Mouse (Mus musculus) kidney, postnatal 4 days (tissue): ENCODE measurements around the gene Gm20388.
"Not testable (repeated sequence)": the region's sequence is repeated elsewhere in the genome, so short reads cannot be mapped to it uniquely, and the experiment has no call there.

ENCODE experiments used
- DNase-seq, 2 experiments: peaks; one replicate each; pipeline ENCODE4 v3.0.0; 2021; ENCODE audit warnings: mixed read lengths in 2 of 2

The Gm20388 gene

DNA sequence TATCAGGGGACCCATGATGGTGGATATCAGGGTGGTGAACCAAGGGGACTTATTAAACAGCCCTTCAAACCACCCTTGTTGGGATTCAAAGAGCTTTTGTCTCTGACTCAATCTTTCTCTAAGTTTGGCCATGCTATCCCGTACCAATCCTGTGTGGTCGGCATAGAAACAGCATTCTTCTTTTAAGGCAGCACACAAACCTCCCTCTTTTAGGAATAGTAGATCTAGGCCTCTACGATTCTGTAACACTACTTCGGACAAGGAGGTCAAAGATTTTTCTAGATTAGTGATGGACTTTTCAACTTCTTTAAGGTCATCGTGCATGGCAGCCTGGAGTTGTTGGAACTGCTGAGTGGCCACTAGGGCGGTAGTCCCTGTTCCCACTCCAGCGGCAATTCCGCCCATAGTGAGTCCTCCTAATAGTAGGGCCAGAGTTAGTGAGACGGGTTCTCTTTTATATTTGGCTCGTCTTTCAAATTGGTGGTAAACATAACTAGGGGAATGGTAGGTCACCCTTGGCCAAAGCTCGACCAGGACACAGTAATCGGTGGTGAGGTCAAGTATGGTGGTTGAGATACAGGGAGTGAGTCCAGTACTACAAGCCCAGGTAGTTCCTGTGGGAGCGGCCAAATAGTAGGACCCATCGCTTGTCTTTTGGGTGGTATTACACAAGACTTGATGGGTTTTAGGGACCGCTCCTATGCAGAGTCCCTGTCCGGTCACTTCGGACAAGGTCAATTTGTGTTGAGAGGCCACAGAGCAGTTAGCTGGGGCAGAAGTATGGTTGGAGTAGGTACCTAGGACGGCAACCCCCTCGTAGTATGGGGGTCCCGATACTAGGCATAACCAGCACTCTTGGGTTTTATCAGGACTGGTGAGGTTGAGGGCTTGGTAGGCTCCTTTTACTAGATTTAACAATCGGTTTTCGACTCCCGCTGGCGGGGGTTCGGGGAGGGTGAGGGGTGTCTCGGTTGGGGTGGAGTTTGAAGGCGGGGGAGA, 3516.2 kb downstream of the Gm20388 start:
- DNase-seq = no peak

DNA sequence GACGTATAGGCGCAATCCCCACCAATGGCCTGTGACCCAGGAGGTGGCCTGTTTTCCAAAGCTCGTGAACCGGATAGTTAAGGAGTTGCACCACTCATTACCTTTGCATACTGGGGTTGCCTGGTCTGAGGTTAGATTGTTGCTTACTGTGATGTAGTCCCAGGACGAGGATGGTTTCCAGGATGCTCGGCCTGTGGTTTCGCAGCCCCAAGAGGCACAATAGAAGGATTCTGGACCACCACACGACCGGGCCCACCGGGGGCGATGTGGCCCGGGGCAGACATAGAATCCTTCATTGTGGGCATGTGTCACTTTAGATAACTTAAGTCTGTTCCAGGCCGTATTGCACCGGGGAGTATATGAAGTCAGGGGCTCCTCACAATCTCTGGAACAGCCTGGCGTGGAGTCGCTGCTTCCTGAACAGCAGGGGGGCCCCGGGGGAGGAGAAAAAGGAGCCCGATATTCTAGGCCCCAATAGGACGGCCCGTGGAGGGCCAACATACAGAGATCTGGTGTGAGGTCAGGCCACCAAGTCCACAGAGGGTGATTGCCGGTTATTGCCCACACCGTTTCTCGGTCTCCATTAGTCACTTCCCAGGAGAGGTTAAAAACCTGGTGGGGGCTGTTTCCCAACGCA, 3517.1 kb downstream of the Gm20388 start:
- no peak for DNase-seq

- DNase-seq = no peak
These were observed 3517.8 kb downstream of the Gm20388 start for GRCm38 (mm10) chr8:123428343-123428893.

GRCm38 (mm10) chr8:123428939-123429721, 3518.5 kb downstream of the Gm20388 start:
- DNase-seq = no peak

- DNase-seq = not testable (repeated sequence)
These were observed 3519.0 kb downstream of the Gm20388 start for GRCm38 (mm10) chr8:123429722-123430013.

DNA sequence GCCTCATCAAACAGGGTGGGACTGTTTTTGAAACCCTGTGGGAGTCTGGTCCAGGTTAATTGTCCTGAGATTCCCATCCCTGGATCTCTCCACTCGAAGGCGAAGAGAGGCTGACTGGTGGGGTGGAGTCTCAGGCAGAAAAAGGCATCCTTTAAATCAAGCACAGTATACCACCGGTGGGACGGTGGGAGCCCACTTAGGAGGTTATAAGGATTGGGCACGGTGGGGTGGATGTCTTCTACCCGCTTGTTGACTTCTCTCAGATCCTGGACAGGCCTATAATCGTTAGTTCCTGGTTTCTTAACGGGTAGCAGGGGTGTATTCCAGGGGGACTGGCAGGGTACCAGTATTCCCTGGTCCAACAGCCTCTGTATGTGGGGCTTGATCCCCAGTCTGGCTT, 3520.3 kb downstream of the Gm20388 start:
- not testable (repeated sequence) for DNase-seq

GRCm38 (mm10) chr8:123431616-123432365, 3521.2 kb downstream of the Gm20388 start:
- no peak for DNase-seq

- no peak for DNase-seq
These were observed 3521.7 kb downstream of the Gm20388 start for GRCm38 (mm10) chr8:123432381-123432780.

GRCm38 (mm10) chr8:123433241-123433974, 3522.8 kb downstream of the Gm20388 start:
- not testable (repeated sequence) for DNase-seq

DNA sequence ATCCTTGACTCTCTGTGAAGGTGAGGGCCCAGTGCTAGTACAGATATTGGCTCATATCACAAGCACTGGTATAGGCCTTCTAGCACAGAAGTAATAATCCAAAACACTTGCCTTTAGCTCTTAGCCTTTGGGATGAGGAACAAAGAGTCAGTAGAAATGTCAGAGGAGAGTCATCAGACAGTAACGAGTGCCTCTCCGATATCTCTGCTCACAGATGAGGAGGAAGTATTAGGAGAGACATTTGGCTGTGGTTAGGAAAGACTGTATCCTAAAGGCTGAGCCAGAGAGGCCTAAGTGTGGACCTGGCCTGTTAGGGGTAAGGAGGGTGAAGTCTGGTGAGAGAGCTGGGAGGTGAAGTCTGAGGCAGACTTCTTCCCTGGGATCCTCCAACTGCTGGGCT, 3531.1 kb downstream of the Gm20388 start:
- DNase-seq = no peak

DNA sequence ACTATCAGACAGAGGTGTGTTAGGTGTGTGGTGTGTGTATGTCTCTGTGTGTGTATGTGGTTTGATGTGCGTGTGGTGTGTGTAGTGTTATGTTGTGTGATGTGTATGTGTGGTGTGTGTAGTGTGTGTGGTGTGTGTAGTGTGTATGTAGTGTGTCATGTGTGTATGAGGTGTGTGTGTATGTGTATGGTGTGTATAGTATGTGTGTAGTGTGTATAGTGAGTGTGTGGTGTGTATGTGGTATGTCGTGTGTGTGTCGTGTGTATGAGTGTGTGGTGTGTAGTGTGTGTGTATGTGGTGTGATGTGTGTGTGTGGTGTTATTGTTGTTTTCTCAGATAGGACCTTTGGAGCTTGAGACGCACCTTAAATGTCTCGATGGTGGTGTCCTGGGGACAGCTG, 3531.7 kb downstream of the Gm20388 start:
- DNase-seq = no peak

DNA sequence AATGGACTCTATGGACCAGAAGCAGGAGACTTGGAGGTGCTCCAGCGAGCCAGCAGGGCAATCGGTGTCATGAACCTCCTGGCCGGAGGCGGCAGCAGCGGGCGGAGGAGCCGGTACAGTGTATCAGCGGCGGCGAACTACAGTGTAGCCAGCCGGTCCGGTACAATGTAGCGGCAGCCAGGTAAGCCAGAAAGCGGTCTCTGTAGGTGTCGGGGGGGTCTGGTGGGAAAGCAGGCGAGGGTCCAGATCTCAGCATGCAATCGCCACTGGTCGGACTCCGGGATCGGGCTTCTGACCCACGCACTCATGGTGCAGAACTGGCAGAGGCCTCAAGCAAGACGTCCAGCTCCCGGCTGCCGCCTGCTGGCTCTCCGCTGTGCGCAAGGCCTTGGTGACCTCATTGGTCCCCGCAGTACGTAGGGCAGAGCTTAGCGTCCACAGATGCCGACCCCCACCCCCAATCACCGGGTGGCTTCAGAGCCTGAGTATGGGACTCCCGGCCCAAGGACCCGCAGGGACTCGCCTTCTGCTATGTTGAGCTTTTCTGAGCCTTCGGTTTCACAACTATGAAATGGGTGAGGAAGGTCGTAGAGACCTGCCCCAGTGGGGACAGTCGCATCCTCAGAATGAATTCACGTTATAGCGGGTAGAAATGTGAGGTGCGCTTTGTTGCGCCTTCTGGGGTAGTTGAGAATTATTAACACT, 3532.4 kb downstream of the Gm20388 start:
- peak; percentile 97 to 98 for DNase-seq

DNA sequence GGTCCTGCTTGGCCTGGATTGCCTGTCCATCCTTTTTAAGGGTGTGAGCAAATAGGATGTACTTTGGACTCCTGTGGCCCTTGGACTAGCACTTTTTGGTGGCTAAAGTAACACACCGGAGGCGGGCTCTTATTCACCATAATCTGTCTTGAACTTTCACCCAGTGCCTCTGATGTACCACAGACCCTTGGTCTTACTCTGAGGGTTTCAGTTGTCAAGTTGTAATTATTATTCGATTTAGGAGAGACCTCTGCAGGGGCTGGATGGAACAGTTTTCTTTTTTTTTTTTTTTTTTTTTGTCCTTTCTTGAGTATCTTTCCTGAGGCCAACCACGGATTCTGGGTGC, 3532.9 kb downstream of the Gm20388 start:
- no peak for DNase-seq

DNA sequence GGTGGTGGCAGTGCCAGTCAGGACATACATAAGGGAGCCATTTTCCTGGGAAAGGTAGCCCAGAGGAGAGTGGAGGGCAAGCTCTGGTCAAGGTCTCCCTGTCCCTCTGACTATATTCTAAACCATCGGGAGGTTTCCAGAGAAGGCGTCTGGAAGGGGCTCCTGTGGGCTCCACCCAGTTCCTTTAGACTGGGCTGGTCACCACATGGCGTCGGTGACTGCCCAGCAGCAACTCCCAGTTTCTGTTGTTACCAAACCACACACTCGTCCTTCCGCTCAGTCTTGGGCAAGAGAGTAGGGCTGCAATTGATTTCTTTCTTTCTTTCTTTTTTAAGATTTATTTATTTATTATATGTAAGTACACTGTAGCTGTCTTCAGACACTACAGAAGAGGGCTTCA, 3533.5 kb downstream of the Gm20388 start:
- no peak for DNase-seq

GRCm38 (mm10) chr8:123445981-123446380, 3535.3 kb downstream of the Gm20388 start:
- no peak for DNase-seq

GRCm38 (mm10) chr8:123446799-123447198, 3536.2 kb downstream of the Gm20388 start:
- no peak for DNase-seq

- no peak for DNase-seq
These were observed 3540.1 kb downstream of the Gm20388 start for GRCm38 (mm10) chr8:123450783-123451182.

DNA sequence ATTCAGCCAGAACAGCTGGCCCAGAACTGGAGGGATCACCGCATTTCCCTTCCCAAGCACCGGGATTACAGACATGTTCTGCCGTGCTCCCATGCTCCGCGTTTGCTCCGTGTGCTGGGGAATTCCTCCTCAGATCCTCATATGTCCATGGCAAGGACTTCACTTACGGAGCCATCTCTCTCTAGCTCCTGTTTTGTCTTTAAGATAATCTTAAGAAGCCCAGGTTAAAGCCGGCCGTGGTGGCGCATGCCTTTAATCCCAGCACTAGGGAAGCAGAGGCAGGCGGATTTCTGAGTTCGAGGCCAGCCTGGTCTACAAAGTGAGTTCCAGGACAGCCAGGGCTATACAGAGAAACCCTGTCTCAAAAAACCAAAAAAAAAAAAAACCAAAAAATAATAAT, 3541.1 kb downstream of the Gm20388 start:
- DNase-seq = not testable (repeated sequence)

- DNase-seq = no peak
These were observed 3541.5 kb downstream of the Gm20388 start for GRCm38 (mm10) chr8:123452149-123452548.

DNA sequence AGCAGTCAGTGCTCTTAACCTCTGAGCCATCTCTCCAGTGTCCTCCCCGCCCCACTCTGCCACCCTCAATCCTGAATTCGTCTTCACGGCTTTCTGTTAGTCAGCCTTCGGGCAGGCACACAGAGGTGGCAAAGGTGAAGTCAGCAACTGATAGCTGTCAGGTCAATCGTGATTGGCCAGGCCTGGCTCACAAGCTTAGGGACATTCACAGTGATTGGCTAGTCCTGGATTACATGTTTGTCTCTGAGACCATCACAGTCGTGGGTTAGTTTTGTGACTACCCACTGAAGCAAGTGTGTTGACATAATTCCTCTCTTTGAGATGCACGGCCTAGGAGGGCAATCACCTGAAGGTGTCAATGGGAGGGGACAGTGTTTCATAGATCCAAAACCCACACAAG, 3542.7 kb downstream of the Gm20388 start:
- no peak for DNase-seq

DNA sequence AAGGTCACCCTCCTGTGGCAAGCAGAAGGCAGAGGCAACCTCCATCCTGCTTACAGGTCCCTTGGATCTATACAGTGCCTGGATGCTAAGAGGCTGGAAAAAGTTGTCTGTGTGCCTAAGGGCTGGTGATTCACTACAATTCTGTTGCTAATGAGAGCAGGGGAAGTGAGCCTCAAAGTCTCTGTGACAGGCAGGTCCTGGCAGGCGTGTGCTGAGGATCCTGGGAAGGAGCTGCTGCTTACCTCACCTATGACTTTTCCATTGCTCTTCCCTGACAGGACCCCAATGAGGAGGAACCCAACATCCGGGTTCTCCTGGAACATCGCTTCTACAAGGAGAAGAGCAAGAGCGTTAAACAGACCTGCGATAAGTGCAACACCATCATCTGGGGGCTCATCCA, 3543.3 kb downstream of the Gm20388 start:
- DNase-seq = no peak
